Comparison of ENCODE assay signal across 11 mouse cellular contexts in the genomic region with DNA sequence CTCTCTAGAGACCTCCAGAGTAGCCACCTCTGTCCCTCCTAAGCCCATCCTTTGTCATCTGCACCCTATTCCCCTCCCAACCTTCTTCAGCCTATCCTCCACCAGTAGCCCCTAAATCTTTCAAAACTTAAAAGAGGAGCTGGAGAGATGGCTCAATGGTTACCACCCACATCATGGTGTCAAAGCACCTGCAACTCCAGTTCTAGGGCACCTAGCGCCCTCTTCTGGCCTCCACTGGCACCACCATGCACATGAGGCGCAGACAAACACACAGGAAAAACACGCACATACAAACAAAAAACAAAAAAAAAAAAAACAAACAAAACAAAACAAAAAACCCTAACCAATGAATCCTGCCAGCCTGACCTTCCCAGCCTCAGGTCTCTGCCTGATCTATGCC. TPM values are rescaled to one million over a fixed set of nuclear protein-coding genes. Genes with fewer than 3 reads are reported as not detected.
DNase-seq lines count a peak whose midpoint lies in the region; TF ChIP-seq lines count a peak whose summit lies in the region.
"Had no signal": no experiment of that assay in that cellular context is flagged by ENCODE, and none has a peak within 500 bp of the region (broad histone marks: within the 10 kb centered on the region; RNA-seq: fewer than 3 reads in every experiment).

No protein-coding gene starts in this region.

- no peak overlapping the region for H3K4me3 ChIP-seq in layer of hippocampus, adult 2 months
- H3K4me3 ChIP-seq in E14TG2a.4 (replicated peaks; ENCODE audit: low read length), result no peak overlapping the region
- H3K4me3 ChIP-seq: heart, embryonic 13.5 days; lung, embryonic 15.5 days; stomach, embryonic 15.5 days had no signal

- H3K27me3 ChIP-seq in E14TG2a.4 (ENCODE audit: insufficient read depth, low read length), result peaks cover 18% of the 10 kb centered on the region
- H3K27me3 ChIP-seq: lung, embryonic 15.5 days had no signal

- DNase-seq in layer of hippocampus, adult 2 months (ENCODE audit: low spot score in 2 of 2), result no peak
- no peak for DNase-seq in layer of hippocampus, postnatal 36 days
- DNase-seq in B cell, adult 2 months, result peak; percentile 30 to 33
- peak; percentile 74 for DNase-seq in induced T-regulatory cell, adult 2 months (ENCODE audit: low read depth)
- DNase-seq in left cerebral cortex, adult 18-20 months (ENCODE audit: low spot score in 2 of 2), result no peak
- DNase-seq in layer of hippocampus, adult 11-12 months (ENCODE audit: low spot score), result no peak

- no peaks in the 10 kb centered on the region for H3K36me3 ChIP-seq in E14TG2a.4 (ENCODE audit: insufficient read depth, low read length)
- H3K36me3 ChIP-seq: heart, embryonic 13.5 days; lung, embryonic 15.5 days; stomach, embryonic 15.5 days had no signal

- peak; percentile 70 for TF ChIP-seq CTCF in layer of hippocampus, adult 2 months (conservative IDR thresholded peaks at IDR 0.05)
- TF ChIP-seq CTCF in E14TG2a.4 (conservative IDR thresholded peaks at IDR 0.05; ENCODE audit: low read length), result peak; percentile 80

- no peak overlapping the region for H3K27ac ChIP-seq in layer of hippocampus, adult 2 months
- H3K27ac ChIP-seq: heart, embryonic 13.5 days; lung, embryonic 15.5 days; stomach, embryonic 15.5 days had no signal

- peaks cover 65% of the 10 kb centered on the region for H3K4me1 ChIP-seq in E14TG2a.4 (replicated peaks; ENCODE audit: low read depth, low read length)

- H3K9me3 ChIP-seq in E14TG2a.4 (ENCODE audit: low read length), result no peaks in the 10 kb centered on the region
- H3K9me3 ChIP-seq: heart, embryonic 13.5 days; lung, embryonic 15.5 days; stomach, embryonic 15.5 days had no signal

RNA-seq across cellular contexts. Expression of a gene that starts 24.6 kb away (rescaled TPM):
- 100 to 1,000 TPM; 356 to 380 TPM for total RNA-seq in layer of hippocampus, adult 2 months (2021)
- total RNA-seq in layer of hippocampus, postnatal 36 days (2021), result 100 to 1,000 TPM; 341 to 377 TPM
- 100 to 1,000 TPM; 421 to 438 TPM for total RNA-seq in left cerebral cortex, adult 18-20 months (2021)
- total RNA-seq: neutrophil, adult 5-6 weeks had no signal

RNA-seq across cellular contexts. Expression of a gene that starts 25.1 kb away (rescaled TPM):
- 100 to 1,000 TPM; 558 to 583 TPM for total RNA-seq in layer of hippocampus, adult 2 months (2021)
- total RNA-seq in layer of hippocampus, postnatal 36 days (2021), result 100 to 1,000 TPM; 497 to 547 TPM
- total RNA-seq in left cerebral cortex, adult 18-20 months (2021), result 100 to 1,000 TPM; 526 to 554 TPM

RNA-seq across cellular contexts. Expression of a gene that starts 51.8 kb away (rescaled TPM):
- 10 to 100 TPM; 27.4 to 29.3 TPM for total RNA-seq in layer of hippocampus, adult 2 months (2021)
- 10 to 100 TPM; 27.3 to 27.6 TPM for total RNA-seq in layer of hippocampus, postnatal 36 days (2021)
- total RNA-seq in left cerebral cortex, adult 18-20 months (2021), result 10 to 100 TPM; 28.5 to 37.6 TPM

Comparison
In these comparisons a context has a peak if more than half of its experiments do, and no peak if none do; other contexts are left out.
1. DNase-seq: peak in B cell, adult 2 months (2 of 2) and induced T-regulatory cell, adult 2 months (single experiment); none in layer of hippocampus, adult 2 months (0 of 2), layer of hippocampus, postnatal 36 days (0 of 2), left cerebral cortex, adult 18-20 months (0 of 2) and layer of hippocampus, adult 11-12 months (single experiment).